Mouse (Mus musculus) urinary bladder, postnatal 14 days (tissue): ENCODE results near the gene 1700030J22Rik.

ENCODE experiments used
- DNase-seq: peaks from one replicate; pipeline ENCODE4 v3.0.0; 2021; ENCODE audit warnings: low spot score

The 1700030J22Rik gene

GRCm38 (mm10) chr8:116951778-116952177, 27.0 kb downstream of the 1700030J22Rik start:
- DNase-seq = no peak

GRCm38 (mm10) chr8:116951369-116951768, 27.4 kb downstream of the 1700030J22Rik start:
- DNase-seq = peak; percentile 19

GRCm38 (mm10) chr8:116947589-116947988, 31.2 kb downstream of the 1700030J22Rik start:
- no peak for DNase-seq

- no peak for DNase-seq
Measured at GRCm38 (mm10) chr8:116946851-116947250, 31.9 kb downstream of the 1700030J22Rik start.

GRCm38 (mm10) chr8:116946268-116946838, 32.4 kb downstream of the 1700030J22Rik start:
- no peak for DNase-seq

- DNase-seq = no peak
Measured at GRCm38 (mm10) chr8:116945169-116945910, 33.4 kb downstream of the 1700030J22Rik start.

GRCm38 (mm10) chr8:116944385-116944696, 34.4 kb downstream of the 1700030J22Rik start:
- DNase-seq = no peak

GRCm38 (mm10) chr8:116943555-116944384, 35.0 kb downstream of the 1700030J22Rik start:
- DNase-seq = peak; percentile 24

- DNase-seq = peak; percentile 87
Measured at GRCm38 (mm10) chr8:116943161-116943554, 35.6 kb downstream of the 1700030J22Rik start, which contains the start of gene Atmin. Gene Atmin, plus strand, starts transcription at chr8:116943393.

- DNase-seq = no peak
Measured at GRCm38 (mm10) chr8:116942284-116943058, 36.3 kb downstream of the 1700030J22Rik start.

GRCm38 (mm10) chr8:116935506-116935905, 43.3 kb downstream of the 1700030J22Rik start:
- DNase-seq = no peak

GRCm38 (mm10) chr8:116934976-116935375, 43.8 kb downstream of the 1700030J22Rik start:
- no peak for DNase-seq

- no peak for DNase-seq
Measured at GRCm38 (mm10) chr8:116928588-116928987, 50.2 kb downstream of the 1700030J22Rik start.

GRCm38 (mm10) chr8:116927880-116928279, 50.9 kb downstream of the 1700030J22Rik start:
- DNase-seq = peak; percentile 34

GRCm38 (mm10) chr8:116923526-116923925, 55.2 kb downstream of the 1700030J22Rik start:
- DNase-seq = no peak

GRCm38 (mm10) chr8:116922060-116922757, 56.5 kb downstream of the 1700030J22Rik start:
- DNase-seq = no peak

- DNase-seq = peak; percentile 92
Measured at GRCm38 (mm10) chr8:116921337-116922059, 57.3 kb downstream of the 1700030J22Rik start, which contains the start of the genes Cmc2 and Cenpn. Gene Cmc2, minus strand, starts transcription at chr8:116921455. Gene Cenpn, plus strand, starts transcription at chr8:116921730.

GRCm38 (mm10) chr8:116921005-116921336, 57.8 kb downstream of the 1700030J22Rik start:
- no peak for DNase-seq
